Mouse (Mus musculus): Measurements from ENCODE around the gene Csrnp3. TPM values are rescaled to one million over a fixed set of nuclear protein-coding genes. Genes with fewer than 3 reads are reported as not detected.

Gene Csrnp3
- polyA plus RNA-seq, 1 experiment from 2014 or later = not detected

- Histone ChIP-seq H3K4me2 (ENCODE audit: low read depth, low read length) (no peak overlapping the region), H3K9ac (replicated peaks) (no peak overlapping the region), H3K4me1 (ENCODE audit: insufficient read depth) (no peaks in the 10 kb centered on the region), H3K27me3 (ENCODE audit: insufficient read depth, low read length) (no peaks in the 10 kb centered on the region), H3K4me3 (ENCODE audit: low read depth, low read length) (no peak overlapping the region), H3K9me3 (ENCODE audit: low read length) (no peaks in the 10 kb centered on the region), H3K36me3 (replicated peaks; ENCODE audit: insufficient read depth, low read length) (no peaks in the 10 kb centered on the region), H3K27ac (ENCODE audit: low read depth) (no peak overlapping the region)
- TF ChIP-seq CTCF (IDR thresholded peaks at IDR 0.05; ENCODE audit: low read depth) = no peak
- no peak for ATAC-seq
- no peak for DNase-seq
Observed at GRCm38 (mm10) chr2:66040611-66041010, 195.0 kb downstream of the Csrnp3 start.

- no peaks in the 10 kb centered on the region for H3K9me3 ChIP-seq (ENCODE audit: low read length)
- no peak overlapping the region for H3K27ac ChIP-seq (ENCODE audit: low read depth)
- no peak overlapping the region for H3K4me2 ChIP-seq (ENCODE audit: low read depth, low read length)
- no peak overlapping the region for H3K9ac ChIP-seq (replicated peaks)
- TF ChIP-seq EP300 (IDR thresholded peaks at IDR 0.05; ENCODE audit: low read depth) = no peak
- no peak for TF ChIP-seq CTCF (IDR thresholded peaks at IDR 0.05; ENCODE audit: low read depth)
- WGBS (ENCODE audit: insufficient replicate concordance) = 88% methylated on average over 21 of the region's 21 CpGs
- H3K4me1 ChIP-seq (ENCODE audit: insufficient read depth) = no peaks in the 10 kb centered on the region
- no peak overlapping the region for H3K4me3 ChIP-seq (ENCODE audit: low read depth, low read length)
- ATAC-seq (no peak), DNase-seq (no peak)
- no peaks in the 10 kb centered on the region for H3K27me3 ChIP-seq (ENCODE audit: insufficient read depth, low read length)
- H3K36me3 ChIP-seq (replicated peaks; ENCODE audit: insufficient read depth, low read length) = no peaks in the 10 kb centered on the region
Observed at GRCm38 (mm10) chr2:66041203-66041916, 195.8 kb downstream of the Csrnp3 start.

- ATAC-seq (no peak), DNase-seq (no peak)
- Histone ChIP-seq H3K4me3 (ENCODE audit: low read depth, low read length) (no peak overlapping the region), H3K27me3 (ENCODE audit: insufficient read depth, low read length) (no peaks in the 10 kb centered on the region), H3K9me3 (ENCODE audit: low read length) (0 out of 2 replicates have a peak, but pooled peaks cover 2% of the 10 kb centered on the region), H3K4me1 (ENCODE audit: insufficient read depth) (no peaks in the 10 kb centered on the region), H3K4me2 (ENCODE audit: low read depth, low read length) (no peak overlapping the region), H3K27ac (ENCODE audit: low read depth) (no peak overlapping the region), H3K36me3 (replicated peaks; ENCODE audit: insufficient read depth, low read length) (no peaks in the 10 kb centered on the region), H3K9ac (replicated peaks) (no peak overlapping the region)
- TF ChIP-seq CTCF (IDR thresholded peaks at IDR 0.05; ENCODE audit: low read depth) = peak; percentile 21; the same call in 1 of the 2 replicates
- TF ChIP-seq EP300 (IDR thresholded peaks at IDR 0.05; ENCODE audit: low read depth) = no peak
- WGBS (ENCODE audit: insufficient replicate concordance) = 73% methylated on average over 9 of the region's 9 CpGs
Observed at GRCm38 (mm10) chr2:66041917-66042419, 196.4 kb downstream of the Csrnp3 start.

DNA sequence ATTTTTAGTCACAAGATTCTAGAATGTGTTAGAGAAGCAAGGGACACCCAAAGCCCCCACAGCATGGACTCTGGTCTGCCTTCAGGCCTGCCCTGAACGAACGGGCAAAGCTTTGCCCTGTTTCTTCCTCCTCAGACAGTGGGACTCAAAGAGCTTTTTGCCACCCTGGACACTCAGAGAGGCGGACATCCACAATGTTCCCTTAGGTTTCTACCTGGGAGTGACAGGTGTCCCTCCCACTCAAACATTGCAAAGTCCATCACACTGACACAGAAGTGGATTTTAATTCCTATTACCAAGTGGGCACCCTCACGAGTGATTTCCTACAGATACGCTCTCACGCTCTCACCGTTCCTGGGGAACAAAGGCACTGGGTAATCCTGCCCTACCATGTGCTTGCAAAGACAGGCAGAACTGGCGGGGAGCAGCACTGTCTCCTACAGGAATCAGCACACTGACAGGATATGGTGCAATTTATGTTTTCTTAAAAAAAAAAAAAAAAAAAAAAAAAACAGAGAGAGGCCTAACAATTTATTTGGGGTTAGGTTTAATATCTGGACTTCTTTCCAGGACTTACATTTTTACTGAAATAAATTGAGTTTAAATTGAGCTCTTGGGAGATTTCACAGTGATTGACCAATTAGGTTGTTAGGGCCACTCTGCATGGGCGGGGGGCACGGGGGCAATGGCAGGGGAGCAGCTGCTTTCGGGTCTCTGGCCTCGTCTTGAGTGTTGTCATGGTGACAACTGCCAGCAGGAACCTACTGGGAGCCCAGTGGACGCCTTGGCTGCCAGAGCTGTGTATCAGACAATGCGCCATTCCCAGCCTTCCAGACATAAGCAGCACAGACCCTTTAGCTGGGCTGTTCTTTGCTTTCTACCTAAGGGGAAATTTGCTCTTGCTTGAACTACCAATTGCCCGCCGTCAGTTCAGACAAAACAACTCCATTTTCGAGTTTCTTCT, 198.2 kb downstream of the Csrnp3 start:
- no peak for TF ChIP-seq CTCF (IDR thresholded peaks at IDR 0.05; ENCODE audit: low read depth)
- no peak for DNase-seq
- Histone ChIP-seq H3K4me3 (ENCODE audit: low read depth, low read length) (no peak overlapping the region), H3K9ac (replicated peaks) (no peak overlapping the region), H3K4me2 (ENCODE audit: low read depth, low read length) (no peak overlapping the region), H3K27ac (ENCODE audit: low read depth) (no peak overlapping the region), H3K9me3 (ENCODE audit: low read length) (0 out of 2 replicates have a peak, but pooled peaks cover 5% of the 10 kb centered on the region), H3K4me1 (ENCODE audit: insufficient read depth) (no peaks in the 10 kb centered on the region), H3K36me3 (replicated peaks; ENCODE audit: insufficient read depth, low read length) (no peaks in the 10 kb centered on the region), H3K27me3 (ENCODE audit: insufficient read depth, low read length) (no peaks in the 10 kb centered on the region)
- 76% methylated on average over 17 of the region's 17 CpGs for WGBS (ENCODE audit: insufficient replicate concordance)
- no peak for ATAC-seq

GRCm38 (mm10) chr2:66044405-66045089, 199.0 kb downstream of the Csrnp3 start:
- 89% methylated on average over 12 of the region's 12 CpGs for WGBS (ENCODE audit: insufficient replicate concordance)

DNA sequence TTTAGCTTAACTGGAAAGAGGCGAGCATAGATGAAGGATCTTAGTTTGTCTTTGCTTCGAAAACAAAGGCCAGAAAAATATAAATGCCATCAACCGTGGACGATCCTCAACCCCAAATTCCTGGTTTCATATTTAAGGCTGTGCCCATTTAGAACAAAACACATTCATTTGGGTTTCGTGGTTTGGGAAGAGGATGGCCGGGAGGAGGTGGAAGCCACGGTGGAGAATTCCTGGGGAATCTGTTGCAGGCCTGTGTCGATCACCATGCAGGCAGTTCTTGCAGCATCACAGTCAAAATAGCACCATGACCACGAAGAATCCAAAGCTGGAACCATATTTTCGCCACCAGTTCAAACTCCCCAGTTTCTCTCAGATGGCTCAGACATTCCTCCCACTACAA, 217.7 kb downstream of the Csrnp3 start:
- Histone ChIP-seq H3K9ac (replicated peaks) (no peak overlapping the region), H3K27ac (ENCODE audit: low read depth) (no peak overlapping the region), H3K36me3 (replicated peaks; ENCODE audit: insufficient read depth, low read length) (no peaks in the 10 kb centered on the region), H3K4me1 (ENCODE audit: insufficient read depth) (no peaks in the 10 kb centered on the region), H3K4me3 (ENCODE audit: low read depth, low read length) (no peak overlapping the region), H3K27me3 (ENCODE audit: insufficient read depth, low read length) (no peaks in the 10 kb centered on the region), H3K4me2 (ENCODE audit: low read depth, low read length) (no peak overlapping the region), H3K9me3 (ENCODE audit: low read length) (no peaks in the 10 kb centered on the region)
- DNase-seq (no peak), ATAC-seq (no peak)
- no peak for TF ChIP-seq CTCF (IDR thresholded peaks at IDR 0.05; ENCODE audit: low read depth)
- TF ChIP-seq EP300 (IDR thresholded peaks at IDR 0.05; ENCODE audit: low read depth) = no peak
- WGBS (ENCODE audit: insufficient replicate concordance) = 73% methylated on average over 10 of the region's 10 CpGs

More at GRCm38 (mm10) chr2:66044405-66045089, 199.0 kb downstream of the Csrnp3 start:
- Histone ChIP-seq H3K4me2 (ENCODE audit: low read depth, low read length) (no peak overlapping the region), H3K9ac (replicated peaks) (no peak overlapping the region), H3K27ac (ENCODE audit: low read depth) (no peak overlapping the region), H3K27me3 (ENCODE audit: insufficient read depth, low read length) (no peaks in the 10 kb centered on the region), H3K9me3 (ENCODE audit: low read length) (0 out of 2 replicates have a peak, but pooled peaks cover 5% of the 10 kb centered on the region), H3K36me3 (replicated peaks; ENCODE audit: insufficient read depth, low read length) (no peaks in the 10 kb centered on the region), H3K4me1 (ENCODE audit: insufficient read depth) (no peaks in the 10 kb centered on the region), H3K4me3 (ENCODE audit: low read depth, low read length) (no peak overlapping the region)
- ATAC-seq (no peak), DNase-seq (no peak)
- TF ChIP-seq CTCF (IDR thresholded peaks at IDR 0.05; ENCODE audit: low read depth) (no peak), EP300 (IDR thresholded peaks at IDR 0.05; ENCODE audit: low read depth) (no peak)

Measured in liver, postnatal 0 days (tissue).